Mouse (Mus musculus): ENCODE data around the gene Dsp. TPM values are rescaled to one million over a fixed set of nuclear protein-coding genes. Genes with fewer than 3 reads are reported as not detected.

The Dsp gene
- under 1 TPM; 0.51 to 0.96 TPM for total RNA-seq (2023)

DNA sequence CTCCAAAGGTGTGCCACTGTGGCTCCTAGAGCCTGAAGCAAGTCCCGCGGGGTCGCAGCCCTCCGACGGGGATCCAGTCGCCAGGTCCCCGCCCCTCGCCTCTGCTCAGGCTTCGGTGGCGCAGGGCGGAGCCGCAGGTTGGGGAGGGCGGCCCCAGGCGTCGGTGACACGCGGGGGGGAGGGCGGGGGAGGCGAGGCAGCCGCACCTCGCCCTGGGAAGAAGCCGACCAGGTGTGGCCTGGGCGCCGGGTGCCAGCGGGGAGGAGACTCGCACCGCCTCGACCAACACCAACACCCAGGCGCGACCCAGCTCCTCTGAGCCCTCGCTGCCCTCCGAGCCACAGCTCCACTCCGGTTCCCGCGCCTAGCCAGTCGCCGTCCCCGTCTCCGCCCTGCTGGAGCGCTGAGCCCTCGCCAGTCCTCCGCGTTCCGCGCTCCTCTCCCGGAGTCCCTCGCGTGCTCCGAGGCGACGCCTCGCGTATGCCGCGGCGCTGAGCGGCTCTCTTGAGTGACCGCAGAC, at the start of gene Dsp:
TSS of gene Dsp (plus strand) at position 226 of the 520 bp plus-strand sequence.

DNA sequence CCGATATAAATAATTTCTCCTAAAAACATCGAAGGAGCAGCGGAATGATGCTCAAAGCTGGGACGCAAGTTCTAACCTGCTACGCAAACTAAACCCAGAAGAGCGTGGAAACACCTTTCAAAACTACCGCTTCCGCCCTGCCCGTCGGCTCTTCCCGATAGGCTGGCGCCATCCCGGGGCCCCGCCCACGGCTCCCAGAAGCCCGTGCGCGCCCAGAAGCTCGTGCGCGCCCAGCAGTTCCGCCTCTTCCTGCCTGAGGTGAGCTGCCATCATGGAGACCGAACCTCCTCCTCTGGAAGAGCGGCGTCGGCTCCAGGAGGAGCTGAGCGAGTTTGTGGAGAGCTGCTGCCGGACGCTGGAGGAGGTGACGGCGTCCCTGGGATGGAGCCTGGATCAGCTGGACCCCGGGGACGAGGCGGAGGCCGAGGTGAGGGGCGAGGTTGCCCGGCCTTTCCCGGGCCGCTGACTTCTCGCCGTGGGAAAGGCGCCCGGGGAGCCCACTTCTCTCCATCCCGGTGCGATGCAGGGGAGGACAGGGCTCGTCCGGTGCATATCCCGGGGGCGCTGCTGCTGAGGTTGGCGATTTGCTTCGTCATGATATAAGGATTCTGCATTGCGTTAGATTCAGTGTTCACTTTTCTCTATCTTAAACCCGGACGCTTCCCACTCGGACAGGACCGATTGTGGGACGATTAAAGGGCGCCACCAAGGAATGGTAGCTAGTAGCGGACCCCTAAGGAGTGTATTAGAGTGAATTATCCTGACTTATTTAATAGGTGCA, 53.8 kb downstream of the Dsp start, which contains the start of gene Snrnp48:
TSS of gene Snrnp48 (plus strand) at position 237 of the 781 bp plus-strand sequence.

Other genes with a start within 250 kb of the Dsp start
- gene Ssr1, start 157.1 kb upstream of the Dsp start, total RNA-seq (2023) = 10 to 100 TPM; 85.0 to 87.5 TPM
- 10 to 100 TPM; 51.1 to 58.4 TPM for gene Riok1, start 114.3 kb upstream of the Dsp start, total RNA-seq (2023)
- gene Cage1, start 114.2 kb upstream of the Dsp start, total RNA-seq (2023) = 1 to 10 TPM; 3.4 to 3.9 TPM
- gene Snrnp48, start 53.6 kb downstream of the Dsp start, total RNA-seq (2023) = 10 to 100 TPM; 13.0 to 15.4 TPM
- gene Bmp6, start 193.8 kb downstream of the Dsp start, total RNA-seq (2023) = under 1 TPM in 1 of 2 experiments, not detected in 1; 0.15 TPM